Mouse (Mus musculus) neural tube, embryonic 15.5 days (tissue): ENCODE measurements around the gene Gm11042. TPM values are rescaled to one million over a fixed set of nuclear protein-coding genes. Genes with fewer than 3 reads are reported as not detected.

ENCODE experiments used
- ATAC-seq: fragments of 200-750 bp; cut with Nextera tagmentation; 2 replicates; pipeline ENCODE4 v1.8.0; 2017; ENCODE audit warnings: mild to moderate bottlenecking, moderate TSS enrichment, moderate library complexity; ENCODE audit not compliant: low FRiP score
- H3K27ac ChIP-seq: fragments of 300-500 bp; sonication (generic); replicated peaks from 2 replicates; pipeline ENCODE4 v1.5.1; 2015; ENCODE audit warnings: mild to moderate bottlenecking, inconsistent platforms
- H3K27me3 ChIP-seq: fragments of 300-500 bp; sonication (generic); replicated peaks from 2 replicates; pipeline ENCODE4 v1.6.1; 2015; ENCODE audit warnings: inconsistent platforms
- H3K36me3 ChIP-seq: fragments of 300-500 bp; sonication (generic); 2 replicates; pipeline ENCODE4 v1.6.1; 2015; ENCODE audit warnings: inconsistent platforms
- H3K4me1 ChIP-seq: fragments of 300-500 bp; sonication (generic); 2 replicates; pipeline ENCODE4 v1.6.1; 2015; ENCODE audit warnings: inconsistent platforms
- H3K4me2 ChIP-seq: fragments of 300-500 bp; sonication (generic); 2 replicates; pipeline ENCODE4 v1.6.1; 2015; ENCODE audit warnings: inconsistent platforms, mild to moderate bottlenecking, moderate library complexity
- H3K4me3 ChIP-seq: fragments of 300-500 bp; sonication (generic); replicated peaks from 2 replicates; pipeline ENCODE4 v1.5.1; 2015; ENCODE audit warnings: mild to moderate bottlenecking, inconsistent platforms
- H3K9ac ChIP-seq: fragments of 300-500 bp; sonication (generic); replicated peaks from 2 replicates; pipeline ENCODE4 v1.6.1; 2015; ENCODE audit warnings: mild to moderate bottlenecking, inconsistent platforms
- H3K9me3 ChIP-seq: fragments of 300-500 bp; sonication (generic); replicated peaks from 2 replicates; pipeline ENCODE4 v1.6.1; 2016; ENCODE audit warnings: inconsistent platforms
- WGBS: fragments of 180-500 bp; shearing (Covaris S2); methylation state at CpG from one replicate; pipeline ENCODE4 v1.1.7; 2015; ENCODE audit warnings: mixed read lengths; 5-methylcytosine and 5-hydroxymethylcytosine counted together
- polyA plus RNA-seq: library from polyadenylated mRNA; unstranded; fragments of >200 nt; fragmentation: Nextera tagmentation; extraction: Ambion mirVana; gene quantifications from 2 replicates; pipeline ENCODE4 v1.2.1, GENCODE M21; 2015

The Gm11042 gene
- polyA plus RNA-seq, 1 experiment from 2014 or later, result not detected

- Histone ChIP-seq H3K4me2 (peak overlapping the region; percentile 95), H3K4me1 (peaks cover 30% of the 10 kb centered on the region), H3K27me3 (0 out of 2 replicates have a peak, but pooled peaks cover 4% of the 10 kb centered on the region), H3K9me3 (no peaks in the 10 kb centered on the region), H3K27ac (peak overlapping the region; percentile 49; the same call in 1 of the 2 replicates), H3K9ac (peak overlapping the region; percentile 41; the same call in 1 of the 2 replicates), H3K36me3 (no peaks in the 10 kb centered on the region), H3K4me3 (peak overlapping the region; percentile 52)
- 1% methylated on average over 49 of the region's 49 CpGs for WGBS
- ATAC-seq, result peak; percentile 94
These were observed 32.0 kb downstream of the Gm11042 start for GRCm38 (mm10) chr12:74284020-74284684.

GRCm38 (mm10) chr12:74282846-74283245, 33.3 kb downstream of the Gm11042 start:
- no peak for ATAC-seq
- 0 out of 2 replicates have a peak, but pooled peaks cover 4% of the 10 kb centered on the region for H3K27me3 ChIP-seq
- no peak overlapping the region for H3K4me3 ChIP-seq
- H3K36me3 ChIP-seq, result no peaks in the 10 kb centered on the region
- H3K4me2 ChIP-seq, result no peak overlapping the region
- H3K9me3 ChIP-seq, result no peaks in the 10 kb centered on the region
- H3K9ac ChIP-seq, result no peak overlapping the region
- no peak overlapping the region for H3K27ac ChIP-seq
- peaks cover 23% of the 10 kb centered on the region for H3K4me1 ChIP-seq
- 59% methylated on average over 1 of the region's 1 CpGs for WGBS

GRCm38 (mm10) chr12:74281403-74281802, 34.8 kb downstream of the Gm11042 start:
- Histone ChIP-seq H3K4me1 (peaks cover 23% of the 10 kb centered on the region), H3K4me3 (no peak overlapping the region)
- 77% methylated on average over 4 of the region's 4 CpGs for WGBS

GRCm38 (mm10) chr12:74277265-74277664, 38.9 kb downstream of the Gm11042 start:
- WGBS, result 85% methylated on average over 5 of the region's 5 CpGs

More at GRCm38 (mm10) chr12:74281403-74281802, 34.8 kb downstream of the Gm11042 start:
- H3K36me3 ChIP-seq, result no peaks in the 10 kb centered on the region
- 0 out of 2 replicates have a peak, but pooled peaks cover 4% of the 10 kb centered on the region for H3K27me3 ChIP-seq
- H3K9me3 ChIP-seq, result no peaks in the 10 kb centered on the region
- no peak overlapping the region for H3K9ac ChIP-seq
- H3K27ac ChIP-seq, result no peak overlapping the region
- ATAC-seq, result no peak
- H3K4me2 ChIP-seq, result no peak overlapping the region

DNA sequence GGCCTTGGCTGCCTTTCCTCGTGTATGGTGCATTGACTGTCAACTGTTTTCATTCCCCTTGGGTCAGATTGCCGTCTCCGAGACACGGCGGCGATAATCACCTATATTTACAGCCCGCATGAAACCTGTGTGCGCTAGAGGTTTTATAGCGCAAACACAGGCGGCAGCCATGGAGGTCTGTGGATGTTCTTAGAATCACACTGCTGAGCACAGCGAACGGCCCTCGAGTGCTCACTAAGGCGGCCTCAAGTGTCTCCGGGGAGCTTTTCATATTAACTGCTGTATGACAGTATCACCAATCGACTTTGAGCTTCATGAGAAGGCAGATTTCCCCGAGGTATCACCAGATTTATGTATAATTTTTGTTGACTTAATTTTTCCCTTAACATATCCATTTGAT, 43.6 kb downstream of the Gm11042 start:
- Histone ChIP-seq H3K27me3 (no peaks in the 10 kb centered on the region), H3K27ac (peak overlapping the region; percentile 38), H3K4me2 (peak overlapping the region; percentile 40), H3K4me1 (peaks cover 12% of the 10 kb centered on the region), H3K9ac (no peak overlapping the region), H3K36me3 (no peaks in the 10 kb centered on the region), H3K9me3 (no peaks in the 10 kb centered on the region), H3K4me3 (no peak overlapping the region)
- peak; percentile 76 for ATAC-seq
- 45% methylated on average over 17 of the region's 17 CpGs for WGBS

More at GRCm38 (mm10) chr12:74277265-74277664, 38.9 kb downstream of the Gm11042 start:
- Histone ChIP-seq H3K4me3 (no peak overlapping the region), H3K27ac (no peak overlapping the region), H3K4me2 (no peak overlapping the region), H3K9me3 (no peaks in the 10 kb centered on the region), H3K4me1 (peaks cover 5% of the 10 kb centered on the region), H3K27me3 (0 out of 2 replicates have a peak, but pooled peaks cover 3% of the 10 kb centered on the region), H3K9ac (no peak overlapping the region), H3K36me3 (no peaks in the 10 kb centered on the region)
- no peak for ATAC-seq

DNA sequence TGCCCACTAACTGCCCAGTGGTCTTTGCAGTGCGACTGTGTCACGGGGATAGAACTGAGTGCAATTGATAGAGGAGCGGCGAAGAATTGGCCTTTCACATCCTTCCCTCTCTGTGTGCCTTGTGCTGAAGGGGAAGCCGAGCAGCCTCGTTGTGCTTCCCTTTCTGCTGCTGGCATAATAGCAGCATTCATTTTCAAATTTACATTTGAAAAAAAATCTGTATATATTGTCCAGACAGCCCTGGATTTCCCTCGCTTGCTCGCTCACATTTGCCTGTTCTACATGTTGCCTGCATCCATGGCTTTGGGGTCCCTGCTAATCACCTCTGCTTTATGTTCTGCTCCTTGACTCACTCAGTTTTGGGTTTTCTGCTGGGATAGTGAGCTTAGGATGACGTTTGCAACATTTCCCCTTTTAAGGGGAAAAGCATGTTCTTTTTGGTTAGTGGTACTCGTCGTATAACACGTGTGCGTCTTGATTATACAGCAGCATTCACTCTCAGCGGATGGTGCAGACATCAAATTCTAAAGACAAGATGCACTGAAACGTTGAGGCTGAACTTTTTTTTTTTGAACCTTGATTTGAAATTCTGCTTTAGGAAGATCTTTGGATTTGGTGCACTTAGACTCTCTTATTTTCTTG, 47.4 kb downstream of the Gm11042 start:
- 68% methylated on average over 15 of the region's 15 CpGs for WGBS
- H3K9me3 ChIP-seq, result no peaks in the 10 kb centered on the region
- H3K4me2 ChIP-seq, result no peak overlapping the region
- peaks cover 12% of the 10 kb centered on the region for H3K4me1 ChIP-seq
- H3K27ac ChIP-seq, result no peak overlapping the region
- 0 out of 2 replicates have a peak, but pooled peaks cover 4% of the 10 kb centered on the region for H3K36me3 ChIP-seq
- no peak overlapping the region for H3K4me3 ChIP-seq
- H3K9ac ChIP-seq, result no peak overlapping the region
- H3K27me3 ChIP-seq, result no peaks in the 10 kb centered on the region
- ATAC-seq, result no peak

DNA sequence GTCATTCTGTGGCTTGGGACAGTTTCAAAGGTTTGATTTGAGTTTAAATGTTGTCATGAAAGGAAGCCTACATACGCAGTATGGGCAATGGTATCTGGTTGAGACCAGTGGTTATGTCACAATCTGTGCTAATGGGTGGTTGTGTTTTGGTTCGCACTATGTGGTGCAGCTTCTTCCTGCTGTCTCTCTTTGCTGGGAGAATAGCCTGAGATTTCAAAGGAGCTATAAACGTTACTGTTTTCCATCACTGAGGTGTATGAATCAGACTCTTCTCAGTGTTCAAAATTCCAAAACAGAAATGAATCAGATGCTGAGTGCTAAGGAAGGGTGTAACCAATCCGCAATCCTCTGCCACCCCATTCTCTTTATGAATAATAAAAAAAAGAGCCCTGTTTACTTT, 49.1 kb downstream of the Gm11042 start:
- Histone ChIP-seq H3K36me3 (0 out of 2 replicates have a peak, but pooled peaks cover 4% of the 10 kb centered on the region), H3K9me3 (no peaks in the 10 kb centered on the region), H3K27me3 (no peaks in the 10 kb centered on the region), H3K9ac (no peak overlapping the region), H3K27ac (no peak overlapping the region), H3K4me3 (no peak overlapping the region), H3K4me2 (no peak overlapping the region), H3K4me1 (peaks cover 6% of the 10 kb centered on the region)
- 92% methylated on average over 4 of the region's 4 CpGs for WGBS
- ATAC-seq, result no peak
